Mouse (Mus musculus) MEL (cell line): Measurements from ENCODE around the gene Smchd1.
"Not testable (repeated sequence)": the region's sequence is repeated elsewhere in the genome, so short reads cannot be mapped to it uniquely, and the experiment has no call there.

Experiments used
- CTCF ChIP-seq, 3 experiments: IDR thresholded peaks in 2 of 3; conservative IDR thresholded peaks in 1 of 3; 2 replicates each; pipeline ENCODE4 v1.5.1; 2011 to 2012; ENCODE audit warnings: low read length in 3 of 3, low read depth in 2 of 3, mild to moderate bottlenecking in 2 of 3, improper control_type of control experiment in 1 of 3, inconsistent platforms in 1 of 3, mixed read lengths in 1 of 3, moderate library complexity in 1 of 3; ENCODE audit not compliant: control insufficient read depth in 1 of 3, insufficient read depth in 1 of 3, poor library complexity in 1 of 3, severe bottlenecking in 1 of 3
- POLR2AphosphoS2 ChIP-seq: IDR thresholded peaks from 2 replicates; pipeline ENCODE4 v1.6.1; 2011; ENCODE audit warnings: low read length, improper control_type of control experiment
- TAL1 ChIP-seq: IDR thresholded peaks from 2 replicates; pipeline ENCODE4 v1.6.1; 2012; ENCODE audit warnings: mild to moderate bottlenecking, inconsistent platforms, low read length, moderate library complexity, mixed read lengths

- not testable (repeated sequence) for TF ChIP-seq TAL1; CTCF (IDR thresholded peaks at IDR 0.05 in 2 of 3, conservative IDR thresholded peaks at IDR 0.05 in 1 of 3; ENCODE audit: control insufficient read depth in 1 of 3, insufficient read depth in 1 of 3, low read depth in 2 of 3, low read length in 3 of 3, poor library complexity in 1 of 3, severe bottlenecking in 1 of 3); POLR2AphosphoS2
These were observed 154.4 kb downstream of the Smchd1 start for GRCm38 (mm10) chr17:71320731-71321130.
